Mouse (Mus musculus): ENCODE results near the gene Hus1b. TPM values are rescaled to one million over a fixed set of nuclear protein-coding genes. Genes with fewer than 3 reads are reported as not detected.
A peak's percentile ranks its signal among the peaks of the same experiment; 100 is the strongest.

Hus1b gene
- polyA plus RNA-seq, 1 experiment from 2014 or later = 0.20 TPM

GRCm38 (mm10) chr13:30972102-30972501 is 24.5 kb upstream of the Hus1b start:
- WGBS = 88% methylated on average over 2 of the region's 2 CpGs
- Histone ChIP-seq H3K27ac (ENCODE audit: low read depth) (no peak overlapping the region), H3K4me3 (ENCODE audit: low read depth, low read length) (no peak overlapping the region), H3K4me1 (ENCODE audit: insufficient read depth) (peaks cover 16% of the 10 kb centered on the region), H3K27me3 (ENCODE audit: insufficient read depth, low read length) (0 out of 2 replicates have a peak, but pooled peaks cover 3% of the 10 kb centered on the region), H3K9me3 (ENCODE audit: low read depth, low read length) (no peaks in the 10 kb centered on the region), H3K4me2 (peak overlapping the region; percentile 7; the same call in 1 of the 2 replicates), H3K9ac (no peak overlapping the region), H3K36me3 (ENCODE audit: insufficient read depth) (no peaks in the 10 kb centered on the region)
- no peak for TF ChIP-seq CTCF (IDR thresholded peaks at IDR 0.05; ENCODE audit: low read depth)
- DNase-seq (peak; percentile 36), ATAC-seq (ENCODE audit: insufficient read depth) (no peak)

- Histone ChIP-seq H3K36me3 (ENCODE audit: insufficient read depth) (no peaks in the 10 kb centered on the region), H3K27me3 (ENCODE audit: insufficient read depth, low read length) (0 out of 2 replicates have a peak, but pooled peaks cover 3% of the 10 kb centered on the region), H3K9ac (no peak overlapping the region), H3K27ac (ENCODE audit: low read depth) (no peak overlapping the region), H3K4me1 (ENCODE audit: insufficient read depth) (peaks cover 18% of the 10 kb centered on the region), H3K9me3 (ENCODE audit: low read depth, low read length) (no peaks in the 10 kb centered on the region), H3K4me3 (ENCODE audit: low read depth, low read length) (no peak overlapping the region), H3K4me2 (no peak overlapping the region)
- TF ChIP-seq CTCF (IDR thresholded peaks at IDR 0.05; ENCODE audit: low read depth) = no peak
- ATAC-seq (ENCODE audit: insufficient read depth) (no peak), DNase-seq (no peak)
- WGBS = 73% methylated on average over 3 of the region's 3 CpGs
Observed at GRCm38 (mm10) chr13:30971047-30971446, 23.5 kb upstream of the Hus1b start.

GRCm38 (mm10) chr13:30968311-30968710 is 20.8 kb upstream of the Hus1b start:
- DNase-seq (peak; percentile 58), ATAC-seq (ENCODE audit: insufficient read depth) (no peak)
- TF ChIP-seq CTCF (IDR thresholded peaks at IDR 0.05; ENCODE audit: low read depth) = no peak
- H3K4me2 ChIP-seq = no peak overlapping the region
- H3K4me3 ChIP-seq (ENCODE audit: low read depth, low read length) = no peak overlapping the region
- no peaks in the 10 kb centered on the region for H3K27me3 ChIP-seq (ENCODE audit: insufficient read depth, low read length)
- H3K4me1 ChIP-seq (ENCODE audit: insufficient read depth) = peaks cover 14% of the 10 kb centered on the region
- H3K9ac ChIP-seq = no peak overlapping the region
- 42% methylated on average over 4 of the region's 4 CpGs for WGBS
- H3K36me3 ChIP-seq (ENCODE audit: insufficient read depth) = no peaks in the 10 kb centered on the region
- no peak overlapping the region for H3K27ac ChIP-seq (ENCODE audit: low read depth)
- no peaks in the 10 kb centered on the region for H3K9me3 ChIP-seq (ENCODE audit: low read depth, low read length)

DNA sequence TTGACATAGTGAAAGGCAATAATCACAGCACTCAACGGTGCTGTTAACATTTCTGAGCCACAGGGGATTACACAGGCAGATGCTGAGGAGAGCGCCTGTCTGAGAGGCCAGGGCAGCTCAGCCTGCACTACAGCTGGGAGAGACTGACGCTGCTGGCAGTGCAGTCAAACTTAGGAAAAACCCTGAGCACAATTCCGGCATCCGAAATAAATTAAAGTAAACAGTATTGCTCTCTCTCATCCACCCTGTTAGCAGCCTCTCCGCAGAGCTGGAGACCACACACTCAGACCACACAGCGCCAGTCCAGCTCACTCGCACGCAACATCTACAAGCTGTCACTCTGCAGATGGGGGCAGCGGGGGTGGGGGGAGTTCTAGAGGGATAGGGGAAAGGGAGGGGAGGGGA is 18.9 kb upstream of the Hus1b start:
- H3K4me1 ChIP-seq (ENCODE audit: insufficient read depth) = peaks cover 14% of the 10 kb centered on the region
- H3K27ac ChIP-seq (ENCODE audit: low read depth) = peak overlapping the region; percentile 58; the same call in 1 of the 2 replicates
- ATAC-seq (ENCODE audit: insufficient read depth) (peak; percentile 98), DNase-seq (peak; percentile 90)
- no peaks in the 10 kb centered on the region for H3K27me3 ChIP-seq (ENCODE audit: insufficient read depth, low read length)
- peak overlapping the region; percentile 26; the same call in 1 of the 2 replicates for H3K4me2 ChIP-seq
- WGBS = 11% methylated on average over 10 of the region's 10 CpGs
- no peak overlapping the region for H3K9ac ChIP-seq
- H3K36me3 ChIP-seq (ENCODE audit: insufficient read depth) = no peaks in the 10 kb centered on the region
- H3K9me3 ChIP-seq (ENCODE audit: low read depth, low read length) = no peaks in the 10 kb centered on the region
- TF ChIP-seq CTCF (IDR thresholded peaks at IDR 0.05; ENCODE audit: low read depth) = no peak
- H3K4me3 ChIP-seq (ENCODE audit: low read depth, low read length) = no peak overlapping the region

DNA sequence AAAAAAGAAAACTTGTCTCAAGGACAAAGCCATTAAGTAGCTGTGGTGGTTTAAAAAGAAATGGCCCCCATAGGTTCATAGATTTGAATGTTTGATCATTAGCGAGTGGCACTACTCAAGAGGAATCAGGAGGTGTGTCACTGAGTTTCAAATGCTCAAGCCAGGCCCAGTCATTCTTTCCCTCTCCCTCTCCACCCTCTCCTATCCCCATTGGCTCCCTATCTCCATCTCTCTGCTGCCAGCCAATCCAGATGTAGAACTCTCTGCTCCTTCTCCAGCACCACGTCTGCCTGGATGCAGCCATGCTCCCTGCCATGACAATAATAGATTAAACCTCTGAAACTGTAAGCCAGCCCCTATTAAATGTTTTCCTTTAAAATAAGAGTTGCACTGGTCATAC is 14.4 kb upstream of the Hus1b start:
- WGBS = 48% methylated on average over 2 of the region's 2 CpGs
- H3K9ac ChIP-seq = no peak overlapping the region
- no peaks in the 10 kb centered on the region for H3K36me3 ChIP-seq (ENCODE audit: insufficient read depth)
- DNase-seq = no peak
- H3K27me3 ChIP-seq (ENCODE audit: insufficient read depth, low read length) = no peaks in the 10 kb centered on the region
- no peak overlapping the region for H3K4me2 ChIP-seq
- no peak for TF ChIP-seq CTCF (IDR thresholded peaks at IDR 0.05; ENCODE audit: low read depth)
- ATAC-seq (ENCODE audit: insufficient read depth) = no peak
- no peaks in the 10 kb centered on the region for H3K9me3 ChIP-seq (ENCODE audit: low read depth, low read length)
- H3K27ac ChIP-seq (ENCODE audit: low read depth) = no peak overlapping the region
- no peak overlapping the region for H3K4me3 ChIP-seq (ENCODE audit: low read depth, low read length)
- H3K4me1 ChIP-seq (ENCODE audit: insufficient read depth) = 0 out of 2 replicates have a peak, but pooled peaks cover 3% of the 10 kb centered on the region

DNA sequence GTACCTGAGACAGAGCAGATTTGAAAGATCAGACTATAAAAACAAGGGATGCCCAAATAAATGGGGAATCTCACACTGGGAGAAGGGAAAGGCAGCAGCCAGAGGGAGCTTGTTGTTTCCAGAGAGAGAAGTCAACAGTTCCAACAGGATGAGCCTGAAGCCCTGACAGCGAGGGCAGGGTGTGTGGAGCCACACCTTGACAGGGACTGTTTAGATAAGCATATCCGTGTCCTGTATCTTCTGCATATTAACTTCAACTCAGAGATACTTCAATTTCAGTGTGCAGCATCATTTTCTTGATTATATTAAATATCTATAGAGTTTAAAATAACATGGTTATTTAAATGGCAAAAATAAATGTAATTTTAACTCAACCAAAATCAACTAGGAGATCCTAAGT is 13.2 kb upstream of the Hus1b start:
- no peak for ATAC-seq (ENCODE audit: insufficient read depth)
- no peak for DNase-seq
- 77% methylated on average over 2 of the region's 2 CpGs for WGBS
- Histone ChIP-seq H3K36me3 (ENCODE audit: insufficient read depth) (no peaks in the 10 kb centered on the region), H3K27me3 (ENCODE audit: insufficient read depth, low read length) (no peaks in the 10 kb centered on the region), H3K9me3 (ENCODE audit: low read depth, low read length) (no peaks in the 10 kb centered on the region), H3K4me2 (no peak overlapping the region), H3K27ac (ENCODE audit: low read depth) (no peak overlapping the region), H3K4me3 (ENCODE audit: low read depth, low read length) (no peak overlapping the region), H3K9ac (no peak overlapping the region), H3K4me1 (ENCODE audit: insufficient read depth) (no peaks in the 10 kb centered on the region)
- no peak for TF ChIP-seq CTCF (IDR thresholded peaks at IDR 0.05; ENCODE audit: low read depth)

DNA sequence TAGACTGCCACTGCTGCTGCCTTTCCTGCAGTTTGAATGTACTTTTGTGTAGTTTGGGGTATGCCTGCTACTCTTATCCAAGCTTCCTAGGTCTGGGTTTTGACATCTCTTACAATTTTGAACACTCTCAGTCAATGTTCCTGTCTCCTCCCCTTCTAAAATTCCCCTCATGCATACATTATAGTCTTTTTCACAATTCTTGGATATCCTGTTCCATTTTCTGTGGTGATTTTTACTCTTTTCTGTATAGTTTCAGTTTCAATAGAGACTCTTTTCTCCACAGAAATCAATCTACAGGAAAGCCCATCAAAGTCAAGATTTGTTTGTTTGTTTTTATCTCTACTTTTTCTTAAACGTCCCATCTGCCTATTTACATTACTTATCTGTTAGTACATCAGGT is 6.0 kb upstream of the Hus1b start:
- TF ChIP-seq CTCF (IDR thresholded peaks at IDR 0.05; ENCODE audit: low read depth) = no peak
- Histone ChIP-seq H3K4me1 (ENCODE audit: insufficient read depth) (no peaks in the 10 kb centered on the region), H3K36me3 (ENCODE audit: insufficient read depth) (no peaks in the 10 kb centered on the region), H3K9me3 (ENCODE audit: low read depth, low read length) (no peaks in the 10 kb centered on the region), H3K4me2 (no peak overlapping the region), H3K27me3 (ENCODE audit: insufficient read depth, low read length) (no peaks in the 10 kb centered on the region), H3K4me3 (ENCODE audit: low read depth, low read length) (no peak overlapping the region), H3K27ac (ENCODE audit: low read depth) (no peak overlapping the region), H3K9ac (no peak overlapping the region)
- DNase-seq (no peak), ATAC-seq (ENCODE audit: insufficient read depth) (no peak)
- 11% methylated on average over 1 of the region's 1 CpGs for WGBS

- no peak overlapping the region for H3K9ac ChIP-seq
- no peak for TF ChIP-seq CTCF (IDR thresholded peaks at IDR 0.05; ENCODE audit: low read depth)
- 0 out of 2 replicates have a peak, but pooled peaks cover 2% of the 10 kb centered on the region for H3K36me3 ChIP-seq (ENCODE audit: insufficient read depth)
- H3K4me3 ChIP-seq (ENCODE audit: low read depth, low read length) = no peak overlapping the region
- no peaks in the 10 kb centered on the region for H3K27me3 ChIP-seq (ENCODE audit: insufficient read depth, low read length)
- peaks cover 2% of the 10 kb centered on the region; the same call in 1 of the 2 replicates for H3K4me1 ChIP-seq (ENCODE audit: insufficient read depth)
- ATAC-seq (ENCODE audit: insufficient read depth) = no peak
- WGBS = 78% methylated on average over 2 of the region's 2 CpGs
- H3K27ac ChIP-seq (ENCODE audit: low read depth) = no peak overlapping the region
- no peaks in the 10 kb centered on the region for H3K9me3 ChIP-seq (ENCODE audit: low read depth, low read length)
- DNase-seq = no peak
- H3K4me2 ChIP-seq = no peak overlapping the region
Observed at GRCm38 (mm10) chr13:30952044-30952443, 4.5 kb upstream of the Hus1b start.

Measured in lung, embryonic 14.5 days (tissue).